Mouse (Mus musculus) midbrain, embryonic 14.5 days (tissue): ENCODE measurements around the gene Stx2. TPM values are rescaled to one million over a fixed set of nuclear protein-coding genes. Genes with fewer than 3 reads are reported as not detected.

Experiments
- ATAC-seq: fragments of 200-750 bp; cut with Nextera tagmentation; 2 replicates; pipeline ENCODE4 v1.8.0; 2017; ENCODE audit warnings: moderate number of reproducible peaks, moderate library complexity; ENCODE audit not compliant: low FRiP score, low TSS enrichment
- DNase-seq: peaks from one replicate; pipeline ENCODE4 v3.0.0-alpha.2; 2015
- H3K27ac ChIP-seq: fragments of 300-500 bp; sonication (generic); replicated peaks from 2 replicates; pipeline ENCODE4 v1.5.1; 2014; ENCODE audit warnings: mild to moderate bottlenecking, low read depth, low read length, moderate library complexity
- H3K27me3 ChIP-seq: fragments of 300-500 bp; sonication (generic); 2 replicates; pipeline ENCODE4 v1.6.1; 2014; ENCODE audit warnings: low read length, control low read depth, mixed read lengths; ENCODE audit not compliant: control insufficient read depth, insufficient read depth
- H3K36me3 ChIP-seq: fragments of 300-500 bp; sonication (generic); 2 replicates; pipeline ENCODE4 v1.6.1; 2014; ENCODE audit warnings: low read length, control low read depth; ENCODE audit not compliant: control insufficient read depth, insufficient read depth
- H3K4me1 ChIP-seq: fragments of 300-500 bp; sonication (generic); 2 replicates; pipeline ENCODE4 v1.6.1; 2014; ENCODE audit warnings: mild to moderate bottlenecking, antibody characterized with exemption, low read length, control low read depth; ENCODE audit not compliant: control insufficient read depth, insufficient read depth
- H3K4me2 ChIP-seq: fragments of 300-500 bp; sonication (generic); 2 replicates; pipeline ENCODE4 v1.6.1; 2014; ENCODE audit warnings: mild to moderate bottlenecking, low read length, moderate library complexity
- H3K4me3 ChIP-seq: fragments of 300-500 bp; sonication (generic); replicated peaks from 2 replicates; pipeline ENCODE4 v1.5.1; 2014; ENCODE audit warnings: low read depth, low read length
- H3K9ac ChIP-seq: fragments of 300-500 bp; sonication (generic); replicated peaks from 2 replicates; pipeline ENCODE4 v1.6.1; 2014; ENCODE audit warnings: mild to moderate bottlenecking, low read length, moderate library complexity
- H3K9me3 ChIP-seq: fragments of 300-500 bp; sonication (generic); 2 replicates; pipeline ENCODE4 v1.6.1; 2016; ENCODE audit warnings: low read length, control low read depth, mixed read lengths; ENCODE audit not compliant: control insufficient read depth
- WGBS: fragments of 180-500 bp; shearing (Covaris S2); extraction: QIAGEN DNeasy Blood & Tissue Kit; methylation state at CpG from one replicate; pipeline ENCODE4 v1.1.7; 2014; 5-methylcytosine and 5-hydroxymethylcytosine counted together
- polyA plus RNA-seq: library from polyadenylated mRNA; unstranded; fragments of >200 nt; fragmentation: Nextera tagmentation; extraction: Ambion mirVana; gene quantifications from 2 replicates; pipeline ENCODE4 v1.2.1, GENCODE M21; 2014

Stx2 gene
- polyA plus RNA-seq, 1 experiment from 2014 or later: 15.6 TPM

DNA sequence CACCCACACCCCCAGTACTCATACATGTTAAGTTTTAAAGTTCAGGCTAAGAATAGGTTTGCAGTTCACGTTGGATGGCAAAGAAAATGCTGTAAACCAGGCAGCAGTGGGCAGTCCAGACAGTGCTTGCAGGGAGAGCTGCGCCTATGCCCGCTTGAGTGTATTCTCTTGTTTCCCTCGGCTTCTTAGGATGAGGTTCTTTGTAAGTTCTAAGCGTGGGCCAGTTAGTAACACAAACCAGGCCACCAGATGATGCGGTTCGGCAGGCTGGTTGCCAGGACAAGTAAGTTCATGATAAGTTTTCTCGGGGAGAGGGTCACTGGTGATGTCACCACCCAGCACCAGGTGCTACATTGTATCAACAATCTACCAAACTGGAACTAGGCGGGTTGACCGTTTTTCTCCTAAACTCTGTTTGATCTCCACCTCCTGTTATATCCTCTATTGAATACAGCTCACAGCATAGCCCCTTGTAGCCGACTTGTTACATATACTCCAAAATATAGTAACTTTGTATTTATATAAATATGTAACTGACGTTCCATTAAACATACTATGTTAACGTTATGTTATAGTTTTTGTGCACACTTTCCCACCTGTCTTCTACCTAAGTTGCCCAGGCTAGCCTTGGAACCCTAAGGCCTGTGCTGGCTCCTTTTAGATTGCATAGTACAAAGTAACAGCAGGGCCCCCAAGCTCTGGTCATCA lies 10.6 kb upstream of the Stx2 start:
- peaks cover 10% of the 10 kb centered on the region; the same call in 1 of the 2 replicates for H3K36me3 ChIP-seq
- ATAC-seq: no peak
- 89% methylated on average over 13 of the region's 13 CpGs for WGBS

DNA sequence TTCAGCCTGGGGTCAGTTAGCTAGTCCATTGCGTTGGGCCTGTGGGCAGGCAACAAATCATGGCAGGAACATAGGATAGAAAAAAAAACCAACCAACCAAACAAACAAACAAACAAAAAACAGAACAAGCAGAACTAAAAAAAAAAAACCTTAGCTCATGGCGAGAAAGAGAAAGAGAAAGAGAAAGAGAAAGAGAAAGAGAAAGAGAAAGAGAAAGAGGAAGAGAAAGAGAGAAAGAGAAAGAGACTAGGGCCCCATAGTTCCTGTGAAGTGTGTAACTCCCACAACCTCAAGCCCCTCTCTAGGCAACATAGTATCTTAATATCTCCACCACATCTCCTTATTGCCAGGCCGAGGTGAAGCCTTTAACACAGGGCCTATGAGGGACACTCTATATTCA lies 8.0 kb upstream of the Stx2 start:
- Histone ChIP-seq H3K4me2 (no peak overlapping the region), H3K27me3 (no peaks in the 10 kb centered on the region), H3K27ac (no peak overlapping the region), H3K9me3 (no peaks in the 10 kb centered on the region), H3K4me3 (no peak overlapping the region), H3K4me1 (peaks cover 13% of the 10 kb centered on the region), H3K36me3 (no peaks in the 10 kb centered on the region), H3K9ac (no peak overlapping the region)
- 94% methylated on average over 3 of the region's 3 CpGs for WGBS
- ATAC-seq (no peak), DNase-seq (no peak)

More for the DNA sequence above, 10.6 kb upstream of the Stx2 start:
- Histone ChIP-seq H3K4me2 (peak overlapping the region; percentile 63), H3K27ac (peak overlapping the region; percentile 99), H3K4me3 (peak overlapping the region; percentile 88), H3K9me3 (no peaks in the 10 kb centered on the region), H3K4me1 (peaks cover 19% of the 10 kb centered on the region), H3K9ac (peak overlapping the region; percentile 80), H3K27me3 (no peaks in the 10 kb centered on the region)
- DNase-seq: no peak

DNA sequence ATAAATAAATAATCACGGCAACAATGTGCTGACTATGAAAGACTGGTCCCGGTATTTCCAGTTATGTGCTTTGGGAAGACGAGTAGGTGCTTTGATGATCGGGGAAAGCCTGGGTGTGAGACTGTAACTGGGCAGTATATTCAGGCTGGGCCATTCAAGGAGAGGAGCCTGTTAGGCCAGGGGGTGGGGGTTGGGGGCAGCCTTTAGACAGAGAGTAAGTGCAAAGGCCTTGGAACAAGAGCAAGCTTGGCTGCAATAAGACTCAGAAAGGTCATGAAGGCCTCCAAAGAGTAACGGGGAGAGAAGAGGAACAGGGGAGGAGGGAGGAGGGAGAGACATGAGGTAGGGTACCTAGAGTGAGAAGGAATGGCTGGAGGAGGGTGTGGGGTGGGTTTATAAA lies 7.2 kb upstream of the Stx2 start:
- Histone ChIP-seq H3K27ac (no peak overlapping the region), H3K36me3 (no peaks in the 10 kb centered on the region), H3K4me1 (peaks cover 10% of the 10 kb centered on the region; the same call in 1 of the 2 replicates), H3K4me2 (no peak overlapping the region), H3K27me3 (no peaks in the 10 kb centered on the region), H3K9ac (no peak overlapping the region), H3K4me3 (no peak overlapping the region), H3K9me3 (no peaks in the 10 kb centered on the region)
- ATAC-seq: no peak
- WGBS: 84% methylated on average over 5 of the region's 5 CpGs
- DNase-seq: no peak

DNA sequence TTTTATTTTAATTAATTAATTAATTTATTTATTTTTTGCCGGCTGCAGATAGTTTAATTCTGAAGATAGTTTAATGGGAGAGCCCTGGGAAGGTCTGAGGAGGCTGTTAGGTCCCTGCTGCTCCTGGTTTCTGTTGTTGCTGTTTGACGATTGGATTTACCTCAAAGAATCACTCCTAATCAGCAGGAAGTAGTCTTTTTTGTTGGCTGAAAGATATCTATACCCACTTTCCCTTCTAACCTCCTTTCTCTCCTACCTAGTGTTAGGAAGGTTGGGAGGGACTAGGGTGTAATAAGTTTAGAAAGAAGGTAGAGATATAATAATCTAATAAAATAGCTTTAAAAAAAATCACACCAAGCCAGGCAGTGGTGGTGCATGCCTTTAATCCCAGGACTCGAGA lies 6.6 kb upstream of the Stx2 start:
- Histone ChIP-seq H3K27ac (no peak overlapping the region), H3K27me3 (no peaks in the 10 kb centered on the region), H3K4me3 (no peak overlapping the region), H3K9ac (no peak overlapping the region), H3K9me3 (no peaks in the 10 kb centered on the region), H3K36me3 (no peaks in the 10 kb centered on the region), H3K4me2 (no peak overlapping the region), H3K4me1 (peaks cover 10% of the 10 kb centered on the region; the same call in 1 of the 2 replicates)
- no peak for ATAC-seq
- DNase-seq: no peak
- WGBS: 80% methylated on average over 3 of the region's 3 CpGs

DNA sequence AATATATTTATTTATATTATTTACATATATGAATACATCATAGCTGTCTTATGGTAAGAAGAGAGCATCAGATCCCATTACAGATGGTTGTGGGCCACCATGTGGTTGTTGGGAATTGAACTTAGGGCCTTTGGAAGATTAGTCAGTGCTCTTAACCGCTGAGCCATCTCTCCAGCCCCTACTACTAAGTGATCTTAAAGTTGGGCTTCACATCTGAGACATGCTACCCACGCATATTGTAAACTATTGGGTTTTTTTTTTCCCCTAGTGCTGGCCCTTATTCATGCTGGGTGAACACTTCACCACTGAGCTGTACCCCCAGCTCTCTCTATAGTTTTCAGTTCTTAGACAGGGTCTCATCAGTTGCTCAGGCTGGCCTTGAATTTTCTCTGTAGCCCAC lies 2.6 kb upstream of the Stx2 start:
- no peaks in the 10 kb centered on the region for H3K27me3 ChIP-seq
- H3K4me2 ChIP-seq: no peak overlapping the region
- WGBS: 89% methylated on average over 2 of the region's 2 CpGs
- H3K9me3 ChIP-seq: no peaks in the 10 kb centered on the region
- no peaks in the 10 kb centered on the region for H3K36me3 ChIP-seq
- H3K27ac ChIP-seq: no peak overlapping the region
- no peak overlapping the region for H3K9ac ChIP-seq
- ATAC-seq (no peak), DNase-seq (no peak)
- H3K4me1 ChIP-seq: peaks cover 12% of the 10 kb centered on the region
- no peak overlapping the region for H3K4me3 ChIP-seq

DNA sequence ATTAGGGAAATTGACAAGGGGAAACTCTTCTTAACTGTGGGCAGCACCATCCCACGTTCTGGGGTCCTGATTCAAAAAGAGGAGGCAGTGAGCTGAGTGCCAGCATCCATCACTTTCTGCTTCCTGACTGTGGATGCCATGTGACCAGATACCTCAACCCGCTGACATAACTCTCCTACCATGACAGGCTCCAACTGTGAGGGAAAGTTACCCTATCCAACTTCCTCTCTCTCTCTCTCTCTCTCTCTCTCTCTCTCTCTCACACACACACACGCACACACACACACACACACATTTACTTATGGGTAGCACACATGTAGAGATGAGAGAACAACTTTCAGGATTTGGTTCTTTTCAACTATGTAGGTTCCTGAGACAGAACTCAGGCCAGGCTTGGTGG lies 1.2 kb upstream of the Stx2 start:
- Histone ChIP-seq H3K9ac (no peak overlapping the region), H3K4me2 (no peak overlapping the region), H3K27ac (no peak overlapping the region), H3K27me3 (no peaks in the 10 kb centered on the region), H3K9me3 (no peaks in the 10 kb centered on the region), H3K4me3 (no peak overlapping the region), H3K4me1 (peaks cover 12% of the 10 kb centered on the region), H3K36me3 (peaks cover 6% of the 10 kb centered on the region; the same call in 1 of the 2 replicates)
- no peak for DNase-seq
- no peak for ATAC-seq
- WGBS: 84% methylated on average over 3 of the region's 3 CpGs

DNA sequence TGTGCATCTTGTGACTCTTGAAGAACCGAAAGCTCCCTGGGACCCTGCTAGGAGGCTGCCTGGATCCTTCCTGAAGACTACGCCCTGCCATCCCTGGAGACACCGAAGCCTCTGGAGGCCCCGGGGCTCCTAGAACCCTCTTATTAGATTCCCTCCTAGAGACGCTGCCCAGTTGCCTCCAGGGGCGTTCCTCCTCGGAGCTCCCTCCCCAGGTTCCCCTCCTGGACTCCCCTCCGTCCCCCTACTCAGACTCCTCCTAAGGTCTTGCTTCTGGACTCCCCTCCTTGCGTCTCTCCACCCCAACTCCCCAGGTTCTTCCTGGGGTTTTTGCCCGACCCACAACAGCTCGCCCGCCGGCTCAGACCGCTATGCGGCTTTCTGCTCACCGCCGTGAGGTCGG lies 366 bp downstream of the Stx2 start:
- Histone ChIP-seq H3K9me3 (no peaks in the 10 kb centered on the region), H3K27ac (peak overlapping the region; percentile 14), H3K9ac (peak overlapping the region; percentile 75), H3K4me3 (peak overlapping the region; percentile 66), H3K4me1 (peaks cover 12% of the 10 kb centered on the region), H3K27me3 (no peaks in the 10 kb centered on the region), H3K36me3 (peaks cover 6% of the 10 kb centered on the region; the same call in 1 of the 2 replicates), H3K4me2 (peak overlapping the region; percentile 88)
- DNase-seq (peak; percentile 55), ATAC-seq (no peak; the same call in 1 of the 2 replicates)
- 0% methylated on average over 18 of the region's 18 CpGs for WGBS

DNA sequence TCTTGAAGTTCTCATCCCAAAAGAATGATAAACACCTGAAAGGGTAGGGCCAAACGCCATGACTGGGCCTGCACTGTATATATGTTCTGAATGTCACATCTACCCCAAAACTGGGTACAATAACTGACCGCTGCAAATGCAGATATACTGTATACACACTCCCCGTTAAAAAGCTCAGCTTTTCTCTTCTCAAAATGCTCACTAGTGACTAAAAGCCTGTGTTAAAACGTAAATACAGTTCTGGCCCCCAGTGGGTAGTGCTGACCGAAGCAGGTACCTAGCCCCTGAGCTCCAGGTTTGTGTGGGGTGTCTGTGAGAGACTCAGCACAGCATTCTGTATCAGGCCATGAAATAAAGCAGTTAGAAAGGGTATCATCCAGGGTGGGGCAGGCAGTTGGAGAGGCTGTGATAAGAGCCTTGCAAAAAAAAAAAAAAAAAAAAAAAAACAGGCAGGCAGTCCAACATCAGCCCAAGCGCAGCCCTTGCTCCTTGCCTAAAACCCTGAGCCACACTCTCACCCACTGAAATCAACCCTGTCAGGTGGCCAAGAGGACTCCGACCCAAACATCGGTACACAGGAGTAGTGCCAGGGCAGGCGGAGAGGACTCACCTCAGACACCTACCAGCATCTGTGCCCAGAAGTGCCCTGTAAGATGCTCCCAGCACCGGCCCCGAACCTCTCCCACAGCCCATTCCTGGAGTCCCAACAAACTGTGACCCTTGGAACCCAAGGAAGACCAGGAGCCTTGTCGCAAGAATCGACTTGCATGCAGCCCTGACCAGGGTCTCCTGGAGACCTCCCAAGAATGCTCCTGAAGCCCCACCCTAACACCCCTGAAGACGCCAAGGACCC lies 1.0 kb downstream of the Stx2 start:
- Histone ChIP-seq H3K4me1 (peaks cover 12% of the 10 kb centered on the region), H3K4me3 (peak overlapping the region; percentile 66), H3K36me3 (peaks cover 6% of the 10 kb centered on the region; the same call in 1 of the 2 replicates), H3K27ac (no peak overlapping the region), H3K9ac (peak overlapping the region; percentile 75), H3K27me3 (no peaks in the 10 kb centered on the region), H3K4me2 (peak overlapping the region; percentile 88), H3K9me3 (no peaks in the 10 kb centered on the region)
- ATAC-seq: no peak
- no peak for DNase-seq
- 54% methylated on average over 14 of the region's 14 CpGs for WGBS
